Mouse (Mus musculus): Measurements from ENCODE around the gene Iqcd. TPM values are rescaled to one million over a fixed set of nuclear protein-coding genes. Genes with fewer than 3 reads are reported as not detected.

Gene Iqcd
- polyA plus RNA-seq (2017; shearing (Covaris generic)), result not detected

DNA sequence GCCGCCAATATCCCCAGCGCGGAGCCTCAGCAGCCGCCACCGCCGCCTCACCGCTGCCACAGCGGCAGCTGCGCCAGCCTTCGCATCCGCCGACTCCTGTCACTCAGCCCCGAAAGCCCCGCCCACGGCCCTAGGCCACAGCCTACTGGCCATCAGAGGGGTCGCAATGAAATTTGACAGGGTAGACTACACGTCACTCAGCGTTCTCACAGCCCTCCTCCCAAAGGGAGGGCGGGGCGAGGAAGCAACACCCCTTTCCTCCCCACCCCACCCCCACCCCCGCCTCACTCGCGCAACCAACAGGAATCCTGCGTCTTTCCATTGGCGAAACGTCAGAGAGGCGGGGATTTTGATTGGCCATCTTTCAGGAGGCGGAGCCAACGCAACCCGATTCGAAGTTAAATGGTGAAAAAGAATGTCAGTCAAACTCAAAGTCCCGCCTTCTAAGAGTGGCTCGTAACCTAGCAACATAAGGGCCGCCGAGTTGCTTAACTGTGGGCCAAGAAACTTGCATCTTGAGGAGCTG, at the start of gene Iqcd, which contains the start of gene Tpcn1:
Iqcd (plus strand) TSS at position 448 of the 526 bp plus-strand sequence.
Tpcn1 (minus strand) TSS at position 105 of the 526 bp plus-strand sequence.

GRCm38 (mm10) chr5:120612442-120612821, 23.6 kb downstream of the Iqcd start, which contains the start of the genes Rita1 and Ddx54:
TSS of gene Rita1 (minus strand) at chr5:120612589.
TSS of gene Ddx54 (plus strand) at chr5:120612739.

DNA sequence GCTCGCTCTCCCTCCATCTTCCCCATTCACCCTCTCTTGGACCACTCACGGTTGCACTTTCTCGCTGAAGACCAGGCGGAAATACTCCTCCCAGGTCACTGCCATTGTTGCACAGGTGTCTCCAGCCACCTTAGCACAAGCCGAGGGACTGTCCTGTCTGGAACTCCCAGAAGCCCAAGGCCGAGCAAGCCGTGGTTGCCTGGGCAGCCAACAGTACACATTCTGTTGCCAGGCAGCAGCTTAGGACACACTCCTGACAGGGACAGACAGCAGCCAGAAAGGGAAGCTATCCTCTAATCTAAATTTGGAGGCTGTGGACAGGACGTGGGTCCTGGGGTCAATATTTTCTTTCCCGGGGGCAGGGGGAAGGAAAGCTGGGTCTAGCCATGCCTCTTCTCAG, 45.3 kb downstream of the Iqcd start, which contains the start of gene Cfap73:
Cfap73 (minus strand) TSS at position 105 of the 400 bp plus-strand sequence.

DNA sequence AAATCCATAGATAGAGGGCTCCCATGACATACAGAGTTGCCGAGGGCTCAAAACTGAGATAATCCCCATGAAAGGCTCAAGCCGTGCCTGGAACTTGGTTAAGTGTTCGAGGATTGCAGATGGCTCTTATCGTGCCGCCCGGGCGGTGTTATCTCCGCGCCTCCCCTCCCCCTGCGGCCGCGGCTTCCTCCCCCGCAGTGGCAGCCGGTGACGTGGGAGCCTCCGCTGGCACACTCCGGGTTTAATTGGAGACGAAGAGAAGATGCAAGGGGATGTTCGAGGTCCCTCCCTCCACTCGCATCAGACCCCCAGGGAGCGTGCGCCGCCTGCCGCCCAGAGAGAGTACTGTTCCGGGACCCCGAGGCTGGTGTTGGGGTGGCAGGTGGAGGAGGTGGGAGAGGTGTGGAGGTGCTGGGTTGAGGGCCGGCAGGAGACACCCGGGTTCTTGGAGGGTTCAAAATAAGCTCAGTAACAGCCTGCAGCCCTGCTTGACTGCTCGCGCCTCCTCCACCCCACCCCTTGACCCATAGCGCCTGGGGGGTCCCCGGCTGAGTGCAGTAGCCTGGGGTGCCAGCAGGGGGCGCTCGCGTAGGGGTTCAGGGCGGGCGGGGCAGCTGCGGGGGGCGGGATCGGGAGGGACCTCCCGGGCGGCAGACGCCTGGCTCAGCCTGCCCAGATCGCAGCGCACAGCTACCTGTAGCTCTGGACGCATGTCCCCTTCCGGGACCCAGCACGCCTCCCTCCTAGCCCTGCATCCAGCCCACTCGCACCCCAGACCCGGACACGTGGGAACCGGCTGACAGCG, 60.0 kb downstream of the Iqcd start, which contains the start of gene Rasal1:
Rasal1 (plus strand) TSS at position 244 of the 805 bp plus-strand sequence.

Other genes starting within 250 kb of the Iqcd start
- 0.65 TPM for gene Lhx5, start 157.3 kb upstream of the Iqcd start, polyA plus RNA-seq (2017; shearing (Covaris generic))
- gene Sdsl, start 116.2 kb upstream of the Iqcd start, polyA plus RNA-seq (2017; shearing (Covaris generic)), result not detected
- not detected for gene Sds, start 112.5 kb upstream of the Iqcd start, polyA plus RNA-seq (2017; shearing (Covaris generic))
- 17.4 TPM for gene Plbd2, start 85.4 kb upstream of the Iqcd start, polyA plus RNA-seq (2017; shearing (Covaris generic))
- gene Slc8b1, start 77.8 kb upstream of the Iqcd start, polyA plus RNA-seq (2017; shearing (Covaris generic)), result 8.2 TPM
- 4.4 TPM for gene Tpcn1, start 343 bp upstream of the Iqcd start, polyA plus RNA-seq (2017; shearing (Covaris generic))
- 4.9 TPM for gene Rita1, start 23.6 kb downstream of the Iqcd start, polyA plus RNA-seq (2017; shearing (Covaris generic))
- gene Ddx54, start 23.7 kb downstream of the Iqcd start, polyA plus RNA-seq (2017; shearing (Covaris generic)), result 82.4 TPM
- gene Cfap73, start 45.2 kb downstream of the Iqcd start, polyA plus RNA-seq (2017; shearing (Covaris generic)), result not detected
- 12.2 TPM for gene Rasal1, start 59.8 kb downstream of the Iqcd start, polyA plus RNA-seq (2017; shearing (Covaris generic))
- gene Dtx1, start 122.9 kb downstream of the Iqcd start, polyA plus RNA-seq (2017; shearing (Covaris generic)), result 282 TPM
- gene Oas2, start 160.8 kb downstream of the Iqcd start, polyA plus RNA-seq (2017; shearing (Covaris generic)), result 0.45 TPM
- gene Oas3, start 188.6 kb downstream of the Iqcd start, polyA plus RNA-seq (2017; shearing (Covaris generic)), result 20.1 TPM
- not detected for gene Oas1e, start 206.5 kb downstream of the Iqcd start, polyA plus RNA-seq (2017; shearing (Covaris generic))
- 7.9 TPM for gene Oas1c, start 223.5 kb downstream of the Iqcd start, polyA plus RNA-seq (2017; shearing (Covaris generic))